Mouse (Mus musculus) ES-CJ7 (cell line): Measurements from ENCODE around the gene A3galt2.
A peak's percentile ranks its signal among the peaks of the same experiment; 100 is the strongest.

Experiments
- DNase-seq: peaks from one replicate; pipeline ENCODE4 v3.0.0; 2011; ENCODE audit warnings: low read depth, low spot score

A3galt2 gene

DNA sequence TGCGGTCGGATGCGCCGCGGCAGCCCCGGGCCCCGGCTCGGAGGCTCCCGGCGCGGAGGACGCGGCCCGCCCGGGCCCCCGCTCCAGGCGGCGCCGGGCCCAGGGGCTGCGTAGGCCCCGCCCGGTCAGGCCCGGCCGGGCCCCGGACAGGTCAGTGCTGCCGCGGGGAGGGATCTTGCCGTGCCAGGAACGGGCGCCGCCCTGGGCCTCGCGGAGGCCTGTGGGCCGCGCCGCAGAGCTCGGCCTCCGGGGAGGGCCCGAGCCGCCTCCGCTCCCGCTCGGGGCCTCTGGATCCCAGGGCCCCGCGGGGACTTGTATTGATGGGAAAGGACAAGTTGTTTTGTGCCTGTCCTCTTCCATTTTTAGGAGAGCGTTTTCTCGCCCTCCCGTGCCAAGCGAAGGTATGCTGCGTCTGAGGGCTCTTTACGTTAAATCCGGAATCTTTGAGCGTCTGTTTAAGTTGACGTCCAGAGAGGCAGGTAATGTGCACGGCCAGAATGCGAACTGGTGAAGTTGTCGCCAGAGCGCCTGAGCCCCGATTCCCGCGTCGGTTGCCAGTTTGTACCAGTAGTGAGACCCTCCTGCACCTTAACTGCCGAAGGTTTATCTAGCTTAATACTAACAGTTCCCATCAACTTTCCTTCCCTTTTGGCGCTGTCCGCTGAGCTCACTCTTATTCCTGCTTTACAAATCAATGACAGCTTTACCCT, 27.3 kb upstream of the A3galt2 start:
- peak; percentile 62 for DNase-seq

DNA sequence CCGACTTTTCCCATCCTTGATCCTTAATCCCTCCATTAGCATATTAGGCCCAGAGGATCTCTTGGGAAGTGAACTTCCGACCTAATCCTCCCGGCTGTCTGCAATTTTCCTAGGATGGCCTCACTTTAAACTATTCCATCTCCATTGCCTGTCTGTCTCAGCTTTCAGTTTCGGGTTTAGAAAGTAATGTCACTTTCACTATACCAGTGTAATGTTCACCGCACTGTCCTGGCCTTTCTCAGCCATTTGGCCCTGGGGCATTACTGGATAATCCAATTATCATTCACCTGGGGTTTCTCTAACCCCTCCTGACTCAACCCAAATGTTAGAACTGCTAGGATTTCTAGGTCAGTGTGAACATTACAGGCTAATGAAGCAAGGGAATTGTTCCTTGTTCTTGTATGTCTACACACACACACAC, 26.7 kb upstream of the A3galt2 start:
- DNase-seq = no peak

DNA sequence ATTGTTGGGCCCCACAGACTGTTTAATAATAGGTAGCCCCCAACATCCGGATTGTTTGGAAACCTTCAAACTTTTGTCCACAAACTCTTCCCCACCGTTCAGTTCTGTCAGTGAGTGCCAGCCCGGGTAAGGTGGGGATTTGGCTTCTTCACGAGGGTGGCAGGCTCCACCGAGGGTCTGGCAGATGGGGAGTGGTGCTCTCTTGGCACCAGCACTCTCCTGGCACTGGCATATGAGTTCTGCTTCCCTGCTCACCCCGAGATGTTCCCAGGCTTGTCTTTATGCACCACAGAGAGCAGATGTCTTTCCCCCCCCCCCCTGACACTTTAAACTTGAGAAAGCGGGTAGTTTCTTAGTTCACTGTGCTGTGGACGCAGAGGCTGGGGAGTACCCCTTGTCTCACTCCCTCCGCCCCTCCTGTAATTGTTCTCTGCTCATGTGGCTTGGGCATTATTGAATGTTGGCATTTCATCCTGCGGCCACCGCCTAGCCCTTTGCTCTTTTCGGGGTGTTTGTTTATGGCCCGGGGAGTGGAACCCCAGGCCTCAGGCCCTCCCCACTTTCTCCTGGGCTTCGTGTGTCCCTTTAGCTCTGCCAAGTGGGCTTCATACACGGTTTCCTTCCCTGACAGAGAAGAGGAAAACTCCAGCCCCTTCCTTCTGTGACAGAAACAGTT, 26.0 kb upstream of the A3galt2 start:
- DNase-seq = no peak

DNA sequence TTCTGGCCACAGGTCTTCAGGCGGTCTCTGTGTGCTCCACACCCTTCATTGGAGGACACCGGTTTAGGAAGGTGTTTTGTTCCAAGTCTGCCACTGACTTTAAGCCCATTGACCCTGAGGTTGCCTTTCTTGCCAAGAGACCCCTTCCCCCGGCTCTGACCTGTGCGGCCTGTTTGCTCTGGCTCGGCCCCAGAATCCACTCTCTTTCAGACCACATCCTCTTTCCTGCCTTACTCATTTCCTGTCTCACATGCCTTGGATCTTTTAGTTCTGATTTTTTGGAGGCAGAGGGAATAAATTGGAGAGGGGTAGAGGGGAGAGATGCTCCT, 25.5 kb upstream of the A3galt2 start:
- no peak for DNase-seq

DNA sequence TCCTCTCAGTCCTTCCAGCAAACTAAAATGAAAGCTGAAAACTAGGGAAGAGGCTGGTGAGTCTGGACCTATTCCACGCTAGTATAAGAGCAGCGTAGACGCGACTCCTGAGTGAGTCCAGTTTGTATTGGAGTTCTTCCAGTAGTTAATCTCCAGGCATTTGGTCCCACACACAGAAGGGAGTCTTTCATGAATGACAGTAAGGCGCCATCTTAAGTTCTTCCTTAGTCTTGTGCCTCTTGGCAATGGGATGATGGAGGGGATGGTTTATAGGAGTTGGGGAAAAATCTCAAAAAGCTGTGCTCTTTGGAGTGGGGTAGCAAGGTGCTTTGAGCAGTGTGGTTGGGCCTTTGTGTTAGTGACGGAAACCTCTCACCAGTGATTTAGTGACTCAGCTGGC, 24.9 kb upstream of the A3galt2 start:
- no peak for DNase-seq

DNA sequence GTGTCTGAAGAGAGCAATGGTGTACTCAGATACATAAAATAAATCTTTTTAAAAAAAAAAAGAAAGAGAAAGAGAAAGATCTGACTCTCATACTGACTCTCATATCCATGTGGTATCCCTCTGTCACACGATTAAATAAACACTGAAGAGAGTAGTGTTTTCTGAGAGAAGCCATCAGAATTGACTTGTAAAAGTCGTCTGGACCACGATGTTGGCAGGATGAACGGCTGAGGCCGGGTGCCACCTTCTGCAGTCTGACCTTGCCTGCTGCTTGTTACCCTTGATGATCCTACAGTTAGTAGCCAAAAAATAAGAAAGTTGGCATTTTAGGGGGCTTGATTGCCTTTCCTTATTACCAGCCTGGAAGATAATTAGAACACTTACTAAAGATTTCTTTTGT, 22.4 kb upstream of the A3galt2 start:
- DNase-seq = no peak

DNA sequence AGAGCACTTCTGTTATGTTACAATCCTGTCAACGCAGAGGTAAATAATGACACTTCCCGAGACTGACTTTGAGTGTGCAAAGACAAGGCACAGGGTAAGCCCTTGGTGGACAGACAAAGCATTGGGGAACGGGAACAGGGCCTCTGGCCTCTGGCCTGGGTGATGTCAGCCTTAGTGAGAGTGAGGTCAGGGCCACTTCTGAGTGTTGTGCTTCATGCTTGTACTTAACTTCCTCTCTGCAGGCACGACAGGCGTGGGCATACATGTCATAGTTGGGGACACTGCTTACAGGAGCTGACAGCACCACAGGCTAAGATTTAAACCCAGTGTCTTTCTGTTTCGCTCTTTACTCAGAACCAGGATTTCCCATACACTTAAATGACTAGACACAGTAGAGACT, 21.7 kb upstream of the A3galt2 start:
- no peak for DNase-seq

DNA sequence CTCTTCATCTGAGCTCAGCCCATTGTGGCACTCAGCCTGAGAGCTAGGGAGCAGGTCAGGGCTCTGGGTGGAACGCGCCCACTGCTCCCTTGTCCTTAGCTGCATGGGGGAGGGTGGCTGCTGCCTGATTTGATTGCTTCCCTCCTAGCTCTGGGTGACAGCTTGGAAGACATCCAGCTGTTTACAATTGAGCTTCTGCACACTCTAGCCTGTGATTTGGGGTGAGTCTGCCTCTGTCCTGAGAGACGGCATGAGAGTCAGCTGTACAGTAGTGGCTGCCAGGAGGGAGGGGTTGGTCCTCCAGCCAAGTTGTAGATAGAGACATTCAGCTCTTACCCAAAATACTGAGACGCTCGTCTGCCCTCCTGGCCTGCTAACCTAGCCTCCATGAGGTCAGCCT, 20.9 kb upstream of the A3galt2 start:
- no peak for DNase-seq

DNA sequence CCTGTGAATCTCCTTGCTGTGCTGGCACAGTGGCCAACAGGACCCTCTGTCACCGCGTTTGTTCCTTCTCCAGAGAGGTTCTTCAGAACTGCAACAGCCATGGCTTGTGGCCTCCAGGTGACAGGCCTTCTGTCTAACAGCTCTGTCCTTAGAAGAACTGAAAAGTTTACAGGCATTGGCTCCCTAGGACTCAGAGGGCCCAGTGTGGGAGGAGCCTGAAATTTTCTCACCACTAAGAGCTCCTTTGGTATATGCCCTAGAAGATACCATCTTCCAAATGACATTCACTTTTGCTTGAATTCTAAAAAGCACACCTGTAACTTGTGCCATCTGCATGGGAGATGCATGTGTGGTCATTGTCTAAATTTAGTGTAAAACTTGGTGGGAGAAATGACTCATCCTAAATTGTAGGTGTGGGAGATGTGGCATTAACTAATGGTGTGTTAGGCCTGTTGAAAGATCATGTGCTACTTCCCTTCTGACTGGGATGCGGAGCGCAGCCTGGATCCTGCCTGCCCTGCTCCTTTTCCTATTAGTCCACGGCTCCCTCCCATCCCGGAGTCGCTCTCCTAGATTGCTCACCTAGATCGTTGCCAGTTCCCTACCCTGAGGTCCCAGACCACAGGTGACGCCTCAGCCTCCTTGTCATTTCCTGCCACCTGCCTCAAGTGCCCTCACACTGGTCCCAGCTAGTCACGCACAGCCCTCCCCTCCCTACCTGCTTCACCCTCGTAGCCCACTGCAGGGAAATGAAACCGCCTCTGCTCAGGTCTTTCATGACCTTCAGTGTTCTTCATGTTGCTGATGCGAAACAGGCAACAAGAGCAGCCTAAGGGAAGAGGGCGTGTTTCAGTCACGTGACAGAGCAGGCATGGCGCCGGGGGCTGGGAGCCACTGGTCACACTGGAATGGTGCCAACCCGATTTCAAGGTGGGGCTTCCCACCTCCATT, 20.2 kb upstream of the A3galt2 start:
- DNase-seq = peak; percentile 69

DNA sequence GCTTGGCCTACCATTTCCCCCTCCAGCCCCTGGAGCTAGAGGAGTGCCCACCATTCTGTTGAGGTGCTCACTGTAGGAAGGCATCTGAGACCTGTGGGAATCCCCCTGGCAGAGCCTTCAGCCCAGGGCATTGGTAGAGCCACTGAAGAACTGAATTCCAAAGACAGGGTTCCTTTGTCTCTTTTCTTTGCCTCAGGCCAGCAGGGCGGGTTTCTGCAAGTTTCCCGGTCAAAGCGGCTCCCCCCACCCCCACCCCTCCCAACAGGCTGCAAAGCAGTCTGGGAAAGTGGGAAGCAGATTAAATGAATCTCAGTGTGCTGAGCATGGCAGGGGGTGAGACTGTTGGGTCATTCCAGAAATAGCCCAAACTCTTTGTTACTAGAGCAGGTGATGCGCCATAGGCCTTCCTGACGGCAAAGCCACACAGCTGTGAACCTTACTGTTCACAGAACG, 18.0 kb upstream of the A3galt2 start:
- DNase-seq = peak; percentile 83

DNA sequence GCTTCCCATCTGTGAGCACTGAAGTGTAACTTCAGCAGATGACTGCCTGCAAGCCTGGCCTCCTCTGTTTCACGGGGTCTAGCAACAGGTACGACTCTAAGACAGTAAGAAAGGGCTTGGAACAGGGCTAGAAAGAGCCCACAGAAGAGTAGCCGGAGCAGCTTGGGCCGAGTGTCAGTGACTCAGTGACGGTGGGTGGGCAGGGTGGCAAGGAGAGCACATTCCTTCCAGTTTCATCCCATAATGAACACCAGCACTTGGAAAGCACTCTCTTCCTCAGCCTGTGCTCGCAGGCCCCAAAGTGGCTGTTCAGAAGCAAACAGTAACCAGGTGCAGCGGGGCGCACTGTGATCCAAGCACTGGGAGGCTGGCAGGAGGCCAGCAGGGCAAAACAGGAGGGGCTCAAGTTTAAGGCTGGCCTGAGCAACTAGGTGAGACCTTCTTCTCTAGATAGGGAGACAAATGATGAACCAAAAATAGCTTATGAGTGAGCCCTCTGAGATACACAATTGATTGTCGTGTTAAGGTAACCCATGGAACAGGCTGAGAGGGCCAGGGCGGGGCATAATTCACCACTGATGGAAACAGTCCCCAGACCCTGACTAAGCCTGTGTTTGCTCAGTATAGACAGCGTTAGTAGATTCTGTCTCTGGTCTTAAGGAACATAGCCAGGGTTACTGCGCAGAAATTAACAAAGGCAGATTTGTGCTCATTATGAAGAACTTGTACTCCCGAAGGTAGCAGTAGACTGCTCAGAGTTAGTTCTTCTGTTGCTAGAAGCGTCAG, 17.1 kb upstream of the A3galt2 start:
- DNase-seq = no peak

DNA sequence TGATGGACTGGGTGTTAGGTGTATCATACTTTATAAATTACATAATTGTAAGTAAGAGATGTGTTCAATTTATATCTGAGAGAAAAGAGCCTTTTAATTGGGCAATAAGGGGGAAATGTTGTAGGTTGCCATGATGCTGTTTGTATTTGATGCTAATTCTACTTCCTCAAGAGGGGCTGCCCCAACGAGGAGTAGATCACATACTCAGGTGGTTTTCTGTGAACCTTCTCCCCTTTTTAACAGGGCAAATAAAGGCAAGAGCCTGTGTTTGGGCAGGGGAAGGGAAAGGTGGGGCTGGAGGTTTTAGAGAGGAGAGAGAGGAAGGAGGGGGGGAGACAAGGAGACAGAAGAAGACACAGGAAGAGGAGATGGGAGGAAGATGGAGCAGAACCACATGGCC, 14.3 kb upstream of the A3galt2 start:
- no peak for DNase-seq

DNA sequence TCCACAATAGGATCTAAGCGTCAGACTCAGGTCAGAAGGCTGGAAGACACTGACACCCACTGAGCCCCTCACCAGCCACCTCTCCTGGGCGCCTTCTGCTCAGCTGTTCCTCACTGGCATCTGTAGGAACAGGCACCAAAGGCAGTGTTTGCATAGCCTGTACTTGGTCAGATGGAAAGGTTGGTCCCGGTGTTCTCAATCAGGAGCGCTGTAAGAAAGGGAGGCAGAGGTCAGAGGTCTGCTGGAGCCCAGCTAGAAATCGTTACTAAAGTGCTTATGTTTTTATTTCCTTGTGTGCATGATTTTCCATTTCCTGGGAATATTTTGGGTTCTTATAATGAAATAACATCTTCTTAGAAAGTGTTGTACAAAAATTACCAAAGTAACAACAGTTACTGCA, 13.3 kb upstream of the A3galt2 start:
- no peak for DNase-seq

DNA sequence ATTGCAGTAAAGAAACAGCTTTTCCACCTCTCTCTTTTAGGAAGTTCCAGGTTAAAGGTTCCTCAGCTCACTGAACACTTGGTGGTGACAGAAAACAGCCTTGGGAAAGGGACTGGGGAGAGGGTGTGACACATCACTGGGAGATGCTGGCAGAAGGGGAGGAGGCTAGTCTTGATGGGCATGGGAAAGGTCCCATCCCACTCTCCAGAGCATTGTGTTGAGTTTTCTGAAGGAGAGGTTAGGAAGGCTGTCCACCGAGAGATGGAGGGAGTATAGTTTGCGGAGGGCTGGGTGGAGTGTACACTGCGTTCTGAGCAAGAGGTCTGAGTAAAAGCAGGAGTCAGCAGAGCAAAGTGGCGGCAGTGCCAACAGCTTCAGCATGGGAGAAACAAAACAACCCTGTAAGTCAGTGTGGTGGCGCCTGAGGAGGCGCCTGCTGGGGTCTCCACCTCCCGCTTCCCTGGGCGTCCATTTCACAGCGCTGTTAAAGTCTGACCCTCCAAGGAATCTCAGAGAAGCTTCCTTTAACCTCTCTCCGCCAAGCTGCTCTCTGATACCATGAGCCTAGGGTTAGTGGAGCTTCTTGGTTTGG, 12.7 kb upstream of the A3galt2 start:
- no peak for DNase-seq

DNA sequence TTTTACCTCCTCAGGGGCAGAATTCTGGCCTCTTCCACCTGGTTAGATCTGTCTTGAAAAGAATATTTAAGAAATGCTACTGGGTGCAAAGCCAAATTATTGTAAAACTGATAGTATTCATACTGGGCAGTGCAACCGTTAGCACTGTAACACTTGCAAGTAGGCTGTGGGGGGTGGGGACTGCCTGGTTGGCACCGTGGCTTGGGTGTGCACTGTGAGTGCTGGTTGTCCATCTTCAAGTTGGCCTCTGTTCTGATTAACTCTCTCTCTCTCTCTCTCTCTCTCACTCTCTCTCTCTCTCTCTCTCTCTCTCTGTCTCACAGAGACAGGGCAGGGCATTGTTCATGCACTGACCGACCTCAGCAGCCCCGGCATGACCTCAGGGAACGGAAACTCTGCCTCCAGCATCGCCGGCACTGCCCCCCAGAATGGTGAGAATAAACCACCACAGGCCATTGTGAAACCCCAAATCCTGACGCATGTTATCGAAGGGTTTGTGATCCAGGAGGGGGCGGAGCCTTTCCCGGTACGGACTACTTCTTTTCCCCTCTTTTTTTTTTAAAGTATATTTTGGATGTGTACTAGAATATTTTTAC, 12.0 kb upstream of the A3galt2 start:
- no peak for DNase-seq

DNA sequence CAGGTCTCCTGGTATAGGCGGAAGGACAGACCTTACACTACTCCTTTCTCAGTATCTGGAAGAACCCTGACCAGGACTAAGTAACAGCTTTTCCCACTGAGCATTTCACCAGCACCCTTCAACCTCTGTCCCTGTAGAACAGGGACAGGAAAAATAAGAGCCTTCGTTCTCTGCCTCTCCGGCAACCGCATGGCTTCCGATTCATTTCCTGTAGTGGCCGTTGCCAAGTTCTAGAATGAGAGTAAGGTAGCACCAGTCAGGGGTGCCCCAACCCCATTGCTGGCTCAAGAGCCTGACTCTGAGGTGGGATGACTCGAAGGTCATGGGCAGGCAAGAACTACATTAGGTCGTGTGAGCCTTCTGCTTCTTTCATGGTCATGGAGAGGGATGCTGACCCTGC, 10.0 kb upstream of the A3galt2 start:
- DNase-seq = no peak

DNA sequence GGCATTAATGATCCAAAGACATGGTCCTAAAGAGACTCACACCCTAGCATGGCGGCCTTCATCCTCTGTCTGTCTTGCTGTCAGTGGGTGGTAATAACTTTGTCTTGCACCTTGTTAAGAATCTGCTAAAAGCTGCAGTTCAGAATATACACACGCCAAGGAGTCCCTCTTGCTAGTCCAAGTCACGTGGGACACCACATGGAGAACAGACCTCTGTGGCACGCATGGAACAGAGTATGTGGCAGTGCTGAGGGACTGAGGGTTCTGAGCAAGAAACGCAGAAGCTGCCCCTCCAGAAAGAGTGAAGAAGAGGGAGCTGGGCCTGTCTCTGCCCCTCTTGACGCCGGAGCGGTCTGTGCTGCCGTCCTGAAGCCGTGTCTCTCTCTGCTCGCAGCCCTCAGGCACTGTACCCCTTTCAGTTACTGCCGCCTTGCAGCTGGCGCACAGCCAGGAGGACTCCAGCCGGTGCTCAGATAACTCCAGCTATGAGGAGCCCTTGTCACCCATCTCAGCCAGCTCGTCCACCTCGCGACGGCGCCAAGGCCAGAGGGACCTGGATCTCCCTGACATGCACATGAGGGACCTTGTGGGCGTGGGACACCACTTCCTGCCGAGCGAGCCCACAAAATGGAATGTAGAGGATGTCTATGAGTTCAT, 7.4 kb upstream of the A3galt2 start:
- DNase-seq = no peak

DNA sequence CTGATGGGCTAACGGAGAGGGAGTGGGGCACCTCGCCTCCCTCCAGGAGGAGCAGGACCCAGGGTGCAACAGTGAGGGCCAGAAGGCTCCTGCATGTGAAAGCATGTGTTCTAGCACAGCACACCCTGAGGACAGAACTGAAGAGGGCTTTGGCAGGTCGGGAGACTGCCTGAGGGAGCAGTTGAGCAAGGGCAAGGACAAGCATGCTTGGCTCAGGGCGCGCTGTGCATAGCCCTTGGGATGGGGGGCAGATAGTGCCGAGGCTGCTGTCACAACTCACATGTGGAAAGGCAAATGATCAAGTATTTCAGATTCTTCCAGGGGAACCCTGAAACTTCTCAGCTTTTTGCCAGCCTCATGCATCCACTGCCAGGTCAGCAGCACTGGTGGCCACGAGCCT, 6.9 kb upstream of the A3galt2 start:
- no peak for DNase-seq

DNA sequence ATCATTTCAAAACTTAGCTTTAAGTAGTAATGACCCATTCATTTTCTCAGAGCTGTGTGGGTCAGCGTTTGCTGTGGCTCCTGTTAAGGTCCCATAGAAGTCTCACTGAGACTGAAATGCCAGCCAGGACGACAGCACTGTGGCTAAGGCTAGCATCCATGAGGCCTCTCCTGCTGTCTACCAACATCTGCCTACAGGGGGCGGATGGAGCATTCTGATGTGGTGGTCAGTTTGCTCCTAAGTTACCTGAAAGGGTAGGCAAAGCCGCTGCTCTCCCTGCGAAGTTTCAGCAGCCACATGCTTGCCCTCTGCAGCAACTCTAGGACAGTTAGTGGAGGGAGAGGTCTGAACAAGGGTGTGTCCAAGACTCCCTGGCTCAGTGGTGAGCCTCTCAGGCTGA, 4.2 kb upstream of the A3galt2 start:
- peak; percentile 53 for DNase-seq

DNA sequence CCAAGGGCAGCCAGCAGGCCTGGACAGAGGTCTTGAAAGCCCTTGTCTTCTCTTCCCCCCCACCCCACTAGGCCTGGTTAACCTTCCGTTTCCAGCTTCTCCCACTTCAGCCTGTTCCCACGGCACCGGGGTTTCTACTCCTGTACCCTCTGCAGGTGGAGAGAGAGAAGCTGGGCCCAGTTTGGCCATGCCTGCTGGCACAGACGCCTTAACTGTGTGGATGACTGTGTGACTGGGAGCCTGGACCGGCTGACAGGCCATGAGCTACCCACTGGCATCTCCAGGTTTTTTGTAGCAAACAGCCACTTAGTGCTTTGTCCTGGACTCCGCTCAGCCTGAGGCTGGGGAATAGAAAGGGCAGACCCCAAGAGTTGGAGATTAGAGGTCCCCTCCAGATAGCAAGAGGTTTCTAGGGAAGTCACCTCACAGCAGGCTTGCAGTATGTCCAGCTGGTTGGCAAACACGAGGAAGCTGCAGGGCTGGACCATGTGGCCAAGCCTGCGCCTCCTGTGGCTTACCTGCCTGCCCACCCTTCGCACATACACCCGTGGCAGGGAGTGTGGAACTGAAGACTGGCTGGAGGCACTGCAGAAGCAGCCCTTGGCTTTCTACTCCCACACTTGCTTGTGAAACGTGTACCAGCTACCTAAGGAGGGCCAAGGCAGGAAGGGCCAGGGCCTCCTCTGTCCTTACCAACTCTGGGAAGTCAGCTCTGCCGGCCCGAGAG, 3.0 kb upstream of the A3galt2 start:
- DNase-seq = no peak
